Mouse (Mus musculus) lung, embryonic 16.5 days (tissue): ENCODE data around the gene Rex1bd. TPM values are rescaled to one million over a fixed set of nuclear protein-coding genes. Genes with fewer than 3 reads are reported as not detected.

Experiments
- ATAC-seq: fragments of 200-750 bp; cut with Nextera tagmentation; 2 replicates; pipeline ENCODE4 v1.8.0; 2017; ENCODE audit warnings: low read depth, mild to moderate bottlenecking, moderate library complexity
- H3K27ac ChIP-seq: fragments of 300-500 bp; sonication (generic); 2 replicates; pipeline ENCODE4 v1.5.1; 2014; ENCODE audit warnings: mild to moderate bottlenecking, control low read depth, low read length
- H3K27me3 ChIP-seq: fragments of 300-500 bp; sonication (generic); 2 replicates; pipeline ENCODE4 v1.6.1; 2014; ENCODE audit warnings: low read depth, low read length, mixed read lengths; ENCODE audit not compliant: control insufficient read depth, insufficient read depth
- H3K36me3 ChIP-seq: fragments of 300-500 bp; sonication (generic); 2 replicates; pipeline ENCODE4 v1.6.1; 2014; ENCODE audit warnings: low read length; ENCODE audit not compliant: control insufficient read depth, insufficient read depth
- H3K4me1 ChIP-seq: fragments of 300-500 bp; sonication (generic); replicated peaks from 2 replicates; pipeline ENCODE4 v1.6.1; 2014; ENCODE audit warnings: low read length, mixed read lengths; ENCODE audit not compliant: control insufficient read depth, insufficient read depth
- H3K4me2 ChIP-seq: fragments of 300-500 bp; sonication (generic); 2 replicates; pipeline ENCODE4 v1.6.1; 2014; ENCODE audit warnings: low read depth, low read length, control low read depth
- H3K4me3 ChIP-seq: fragments of 300-500 bp; sonication (generic); 2 replicates; pipeline ENCODE4 v1.5.1; 2014; ENCODE audit warnings: mild to moderate bottlenecking, low read length, control low read depth
- H3K9ac ChIP-seq: fragments of 300-500 bp; sonication (generic); 2 replicates; pipeline ENCODE4 v1.6.1; 2014; ENCODE audit warnings: low read length, control low read depth
- H3K9me3 ChIP-seq: fragments of 300-500 bp; sonication (generic); 2 replicates; pipeline ENCODE4 v1.6.1; 2016; ENCODE audit warnings: low read length; ENCODE audit not compliant: control insufficient read depth
- WGBS: fragments of 180-500 bp; shearing (Covaris S2); extraction: QIAGEN DNeasy Blood & Tissue Kit; methylation state at CpG from one replicate; pipeline ENCODE4 v1.1.7; 2014; 5-methylcytosine and 5-hydroxymethylcytosine counted together
- polyA plus RNA-seq: library from polyadenylated mRNA; unstranded; fragments of >200 nt; fragmentation: Nextera tagmentation; extraction: Ambion mirVana; gene quantifications from 2 replicates; pipeline ENCODE4 v1.2.1, GENCODE M21; 2015

Rex1bd gene
- polyA plus RNA-seq, 1 experiment from 2014 or later = 125 TPM

- H3K36me3 ChIP-seq = no peaks in the 10 kb centered on the region
- no peak overlapping the region for H3K4me2 ChIP-seq
- WGBS = 33% methylated on average over 6 of the region's 6 CpGs
- no peak overlapping the region for H3K9ac ChIP-seq
- no peak for ATAC-seq
- H3K4me3 ChIP-seq = no peak overlapping the region
- H3K4me1 ChIP-seq = peaks cover 14% of the 10 kb centered on the region
- no peaks in the 10 kb centered on the region for H3K9me3 ChIP-seq
- no peaks in the 10 kb centered on the region for H3K27me3 ChIP-seq
- H3K27ac ChIP-seq = no peak overlapping the region
These were observed 37.7 kb upstream of the Rex1bd start for GRCm38 (mm10) chr8:70544200-70544687.

- Histone ChIP-seq H3K27ac (no peak overlapping the region; the same call in 1 of the 2 replicates), H3K36me3 (peaks cover 4% of the 10 kb centered on the region; the same call in 1 of the 2 replicates)
- WGBS = 61% methylated on average over 5 of the region's 5 CpGs
These were observed 34.5 kb upstream of the Rex1bd start for GRCm38 (mm10) chr8:70541081-70541480.

GRCm38 (mm10) chr8:70540507-70541071 is 34.0 kb upstream of the Rex1bd start:
- H3K9me3 ChIP-seq = no peaks in the 10 kb centered on the region
- H3K36me3 ChIP-seq = peaks cover 7% of the 10 kb centered on the region
- peak overlapping the region; percentile 34; the same call in 1 of the 2 replicates for H3K27ac ChIP-seq
- peak overlapping the region; percentile 72 for H3K4me2 ChIP-seq
- ATAC-seq = no peak
- WGBS = 31% methylated on average over 7 of the region's 7 CpGs
- H3K9ac ChIP-seq = peak overlapping the region; percentile 90
- H3K4me1 ChIP-seq = peaks cover 11% of the 10 kb centered on the region
- peak overlapping the region; percentile 86 for H3K4me3 ChIP-seq
- H3K27me3 ChIP-seq = no peaks in the 10 kb centered on the region

More at GRCm38 (mm10) chr8:70541081-70541480, 34.5 kb upstream of the Rex1bd start:
- H3K4me3 ChIP-seq = peak overlapping the region; percentile 86
- no peaks in the 10 kb centered on the region for H3K27me3 ChIP-seq
- peak overlapping the region; percentile 90 for H3K9ac ChIP-seq
- ATAC-seq = no peak
- H3K9me3 ChIP-seq = no peaks in the 10 kb centered on the region
- H3K4me1 ChIP-seq = peaks cover 11% of the 10 kb centered on the region
- peak overlapping the region; percentile 72 for H3K4me2 ChIP-seq

- H3K27me3 ChIP-seq = no peaks in the 10 kb centered on the region
- H3K4me2 ChIP-seq = peak overlapping the region; percentile 72
- peaks cover 9% of the 10 kb centered on the region for H3K36me3 ChIP-seq
- 4% methylated on average over 4 of the region's 4 CpGs for whole genome bisulfite sequencing
- peak overlapping the region; percentile 86 for H3K4me3 ChIP-seq
- no peaks in the 10 kb centered on the region for H3K9me3 ChIP-seq
- no peak for ATAC-seq
- peak overlapping the region; percentile 90 for H3K9ac ChIP-seq
- peaks cover 11% of the 10 kb centered on the region for H3K4me1 ChIP-seq
- peak overlapping the region; percentile 99 for H3K27ac ChIP-seq
These were observed 33.5 kb upstream of the Rex1bd start for GRCm38 (mm10) chr8:70540013-70540506.

GRCm38 (mm10) chr8:70539077-70539813 is 32.7 kb upstream of the Rex1bd start, which contains the start of gene Ell:
Gene Ell, plus strand, starts transcription at chr8:70539457.
- Histone ChIP-seq H3K4me2 (peak within 1 kb of the TSS; percentile 72), H3K4me1 (peaks cover 11% of the 10 kb centered on the region), H3K27me3 (no peaks in the 10 kb centered on the region), H3K36me3 (peaks cover 15% of the 10 kb centered on the region), H3K4me3 (peak within 1 kb of the TSS; percentile 86), H3K27ac (peak within 1 kb of the TSS; percentile 99), H3K9ac (peak within 1 kb of the TSS; percentile 90), H3K9me3 (no peaks in the 10 kb centered on the region)
- ATAC-seq = peak; percentile 93
- under 1% methylated on average over 54 of the region's 58 CpGs for whole genome bisulfite sequencing

GRCm38 (mm10) chr8:70538633-70539076 is 32.1 kb upstream of the Rex1bd start:
- Histone ChIP-seq H3K27ac (peak overlapping the region; percentile 99), H3K4me1 (peaks cover 11% of the 10 kb centered on the region), H3K9ac (peak overlapping the region; percentile 68), H3K36me3 (peaks cover 16% of the 10 kb centered on the region), H3K9me3 (no peaks in the 10 kb centered on the region), H3K4me3 (peak overlapping the region; percentile 86), H3K27me3 (no peaks in the 10 kb centered on the region), H3K4me2 (peak overlapping the region; percentile 72)
- ATAC-seq = peak; percentile 84
- under 1% methylated on average over 32 of the region's 32 CpGs for WGBS

- Histone ChIP-seq H3K9ac (peak overlapping the region; percentile 64), H3K9me3 (no peaks in the 10 kb centered on the region), H3K4me3 (peak overlapping the region; percentile 86), H3K4me2 (peak overlapping the region; percentile 72), H3K27me3 (no peaks in the 10 kb centered on the region), H3K4me1 (peaks cover 11% of the 10 kb centered on the region), H3K36me3 (peaks cover 16% of the 10 kb centered on the region), H3K27ac (peak overlapping the region; percentile 99)
- 9% methylated on average over 24 of the region's 24 CpGs for WGBS
- peak; percentile 18; the same call in 1 of the 2 replicates for ATAC-seq
These were observed 31.6 kb upstream of the Rex1bd start for GRCm38 (mm10) chr8:70538024-70538579.

- no peak overlapping the region for H3K4me3 ChIP-seq
- 81% methylated on average over 2 of the region's 2 CpGs for whole genome bisulfite sequencing
- no peak overlapping the region for H3K9ac ChIP-seq
- ATAC-seq = no peak
- H3K27me3 ChIP-seq = no peaks in the 10 kb centered on the region
- H3K9me3 ChIP-seq = no peaks in the 10 kb centered on the region
- no peak overlapping the region for H3K4me2 ChIP-seq
- no peak overlapping the region for H3K27ac ChIP-seq
- peaks cover 32% of the 10 kb centered on the region for H3K36me3 ChIP-seq
- H3K4me1 ChIP-seq = peaks cover 6% of the 10 kb centered on the region
These were observed 29.1 kb upstream of the Rex1bd start for GRCm38 (mm10) chr8:70535701-70536100.

- Histone ChIP-seq H3K27me3 (no peaks in the 10 kb centered on the region), H3K4me3 (no peak overlapping the region), H3K9ac (no peak overlapping the region), H3K9me3 (no peaks in the 10 kb centered on the region), H3K4me2 (no peak overlapping the region), H3K27ac (no peak overlapping the region), H3K36me3 (peaks cover 37% of the 10 kb centered on the region), H3K4me1 (peaks cover under 1% of the 10 kb centered on the region)
- WGBS = 70% methylated on average over 3 of the region's 3 CpGs
- ATAC-seq = no peak
These were observed 28.7 kb upstream of the Rex1bd start for GRCm38 (mm10) chr8:70535221-70535620.
